Mouse (Mus musculus) thymus, postnatal 14 days (tissue): ENCODE data around the gene Qrsl1.

Experiments
- DNase-seq: peaks from one replicate; pipeline ENCODE4 v3.0.0; 2021

Gene Qrsl1

GRCm38 (mm10) chr10:43856351-43856750, 45.2 kb downstream of the Qrsl1 start:
- no peak for DNase-seq

- DNase-seq, result no peak
Measured at GRCm38 (mm10) chr10:43855916-43856315, 45.6 kb downstream of the Qrsl1 start.

- DNase-seq, result no peak
Measured at GRCm38 (mm10) chr10:43851898-43852297, 49.6 kb downstream of the Qrsl1 start.

GRCm38 (mm10) chr10:43849478-43849877, 52.1 kb downstream of the Qrsl1 start:
- no peak for DNase-seq

GRCm38 (mm10) chr10:43846141-43846622, 55.4 kb downstream of the Qrsl1 start:
- DNase-seq, result no peak

GRCm38 (mm10) chr10:43845442-43845841, 56.1 kb downstream of the Qrsl1 start:
- no peak for DNase-seq

- DNase-seq, result no peak
Measured at GRCm38 (mm10) chr10:43841441-43841840, 60.1 kb downstream of the Qrsl1 start.

- DNase-seq, result peak; percentile 37
Measured at GRCm38 (mm10) chr10:43832868-43833267, 68.7 kb downstream of the Qrsl1 start.

GRCm38 (mm10) chr10:43830251-43831018, 71.1 kb downstream of the Qrsl1 start:
- no peak for DNase-seq

GRCm38 (mm10) chr10:43828686-43829015, 72.9 kb downstream of the Qrsl1 start:
- no peak for DNase-seq

GRCm38 (mm10) chr10:43827958-43828685, 73.4 kb downstream of the Qrsl1 start:
- no peak for DNase-seq

- no peak for DNase-seq
Measured at GRCm38 (mm10) chr10:43826773-43827621, 74.5 kb downstream of the Qrsl1 start.

- DNase-seq, result no peak
Measured at GRCm38 (mm10) chr10:43825696-43826095, 75.8 kb downstream of the Qrsl1 start.

GRCm38 (mm10) chr10:43824713-43825112, 76.8 kb downstream of the Qrsl1 start:
- no peak for DNase-seq
